Mouse (Mus musculus) urinary bladder, adult 18-20 months (tissue): ENCODE results near the gene Mecom.
A peak's percentile ranks its signal among the peaks of the same experiment; 100 is the strongest.

Source experiments
- DNase-seq, 2 experiments: peaks; one replicate each; pipeline ENCODE4 v3.0.0; 2022; ENCODE audit warnings: low spot score in 2 of 2, mixed read lengths in 2 of 2

Mecom gene

GRCm38 (mm10) chr3:30104515-30105098 is 443.2 kb downstream of the Mecom start:
- no peak for DNase-seq

DNA sequence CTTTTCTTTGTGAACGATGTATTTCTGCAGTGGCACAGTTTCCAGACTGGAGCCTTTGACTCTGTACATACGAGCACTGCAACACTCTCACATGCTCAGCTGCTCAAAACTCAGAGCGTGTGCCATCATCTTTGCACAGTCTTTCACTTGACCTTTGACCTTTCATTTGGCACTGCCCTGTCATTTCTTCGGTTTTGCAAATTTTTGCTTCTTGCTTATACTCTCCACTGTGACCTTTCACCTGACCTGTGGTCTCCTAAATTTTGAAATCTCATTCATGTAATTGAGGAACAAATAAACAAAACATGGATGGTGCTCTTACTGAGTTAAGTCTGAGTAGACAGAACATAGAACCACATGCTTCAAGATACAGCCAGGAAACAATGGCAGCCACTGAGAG is 446.7 kb downstream of the Mecom start:
- no peak for DNase-seq

DNA sequence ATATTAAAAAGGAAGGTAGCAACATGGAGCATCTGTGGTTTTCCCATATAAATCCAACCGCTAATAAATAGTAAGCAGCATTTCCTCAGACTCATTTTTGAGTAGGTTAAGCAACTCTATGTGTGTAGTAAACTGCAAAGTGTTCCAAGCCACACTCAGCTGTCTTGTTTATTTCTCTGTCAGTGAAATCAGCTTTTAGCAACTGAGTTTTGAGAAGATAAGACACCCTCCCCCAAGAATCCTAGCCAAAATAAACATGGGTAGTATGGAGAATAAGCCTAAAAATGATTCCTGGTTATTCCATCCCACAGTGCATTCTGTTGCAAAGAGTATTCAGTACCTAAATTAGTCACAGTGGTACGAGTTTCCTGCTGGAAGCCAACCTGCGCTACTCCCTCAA is 450.1 kb downstream of the Mecom start:
- no peak for DNase-seq

DNA sequence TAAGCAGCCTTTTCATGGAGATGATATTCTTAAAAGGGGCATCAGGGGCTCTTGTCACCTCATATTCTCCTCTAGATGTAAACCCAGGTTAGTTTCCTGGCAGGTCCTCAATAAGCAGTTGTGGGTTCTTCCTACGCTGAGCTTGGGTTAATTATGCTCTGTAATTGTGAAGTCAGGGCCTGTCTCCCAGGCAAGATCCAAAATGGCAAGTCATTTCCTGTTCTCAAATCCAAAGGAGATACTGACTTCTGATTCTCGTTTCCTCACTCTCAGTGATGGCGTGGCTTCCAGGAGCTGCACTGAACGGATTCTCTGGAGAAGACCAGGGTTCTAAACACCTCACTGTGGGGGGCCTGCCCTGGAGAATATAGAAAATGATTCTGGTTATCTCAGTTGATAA is 450.7 kb downstream of the Mecom start:
- no peak for DNase-seq

DNA sequence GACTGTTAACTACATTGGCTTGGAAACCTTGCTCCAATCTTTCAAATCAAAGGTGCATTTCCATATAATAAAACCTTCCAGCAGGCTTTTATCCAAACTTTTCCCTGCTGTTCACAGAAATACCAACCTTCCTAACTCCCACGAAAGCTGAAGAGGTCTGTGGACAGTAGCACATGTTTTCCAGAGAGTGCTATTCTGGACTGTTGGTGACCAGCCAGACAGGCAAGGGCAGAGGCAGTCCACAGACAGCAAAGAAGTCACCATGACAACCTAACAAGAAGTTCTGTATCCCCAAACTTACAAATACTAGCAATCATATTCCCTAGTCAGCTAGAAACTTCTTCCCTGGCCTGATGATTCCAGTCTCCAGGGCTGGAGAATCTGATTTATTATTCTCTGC is 454.8 kb downstream of the Mecom start:
- no peak for DNase-seq

GRCm38 (mm10) chr3:30092481-30092880 is 455.3 kb downstream of the Mecom start:
- DNase-seq, result no peak

- DNase-seq, result no peak
Observed at GRCm38 (mm10) chr3:30091860-30092259, 455.9 kb downstream of the Mecom start.

- no peak for DNase-seq
Observed at GRCm38 (mm10) chr3:30091401-30091800, 456.4 kb downstream of the Mecom start.

DNA sequence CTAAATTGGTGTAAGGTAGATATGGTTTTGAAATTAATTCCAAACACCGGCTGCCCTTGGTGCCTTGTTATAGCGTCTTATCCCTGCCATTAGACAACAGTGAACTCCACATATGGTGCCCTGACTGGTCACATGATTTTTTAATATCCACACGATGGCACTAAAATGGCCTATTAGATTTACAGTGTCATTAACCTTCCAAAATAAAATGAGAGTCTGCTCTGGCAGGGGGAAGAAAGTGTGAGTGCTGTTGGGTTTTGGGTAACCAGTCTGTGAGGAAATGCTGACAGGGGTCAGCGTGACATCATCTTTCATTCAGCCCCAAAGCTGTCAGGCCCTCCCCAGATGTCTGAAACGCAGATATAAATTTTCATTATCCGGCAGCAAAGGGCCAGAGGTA is 461.7 kb downstream of the Mecom start:
- DNase-seq, result no peak

GRCm38 (mm10) chr3:30083842-30084241 is 464.0 kb downstream of the Mecom start:
- no peak for DNase-seq

- DNase-seq, result no peak
Observed at GRCm38 (mm10) chr3:30083268-30083667, 464.5 kb downstream of the Mecom start.

DNA sequence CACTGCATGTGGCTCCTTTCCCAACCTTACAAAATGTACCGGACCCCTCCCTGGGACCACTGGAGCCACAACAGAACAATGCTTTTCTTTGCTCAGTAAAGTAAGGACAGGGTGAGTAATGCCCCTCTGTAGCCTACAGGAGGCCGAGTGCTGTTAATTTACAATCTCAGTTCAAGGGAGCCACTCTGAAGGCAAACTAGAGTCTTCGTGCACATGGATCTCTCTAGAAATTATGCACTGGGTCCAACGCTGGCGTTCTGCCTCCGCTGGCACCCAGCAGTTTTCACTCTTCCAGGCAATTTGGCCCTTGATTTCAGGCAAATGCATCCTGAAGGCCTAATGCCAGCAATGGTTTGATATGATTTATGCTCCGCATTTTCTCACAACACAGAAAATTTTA is 467.0 kb downstream of the Mecom start:
- DNase-seq, result no peak

GRCm38 (mm10) chr3:30076522-30076921 is 471.3 kb downstream of the Mecom start:
- DNase-seq, result no peak

- DNase-seq, result no peak
Observed at GRCm38 (mm10) chr3:30071271-30071670, 476.5 kb downstream of the Mecom start.

DNA sequence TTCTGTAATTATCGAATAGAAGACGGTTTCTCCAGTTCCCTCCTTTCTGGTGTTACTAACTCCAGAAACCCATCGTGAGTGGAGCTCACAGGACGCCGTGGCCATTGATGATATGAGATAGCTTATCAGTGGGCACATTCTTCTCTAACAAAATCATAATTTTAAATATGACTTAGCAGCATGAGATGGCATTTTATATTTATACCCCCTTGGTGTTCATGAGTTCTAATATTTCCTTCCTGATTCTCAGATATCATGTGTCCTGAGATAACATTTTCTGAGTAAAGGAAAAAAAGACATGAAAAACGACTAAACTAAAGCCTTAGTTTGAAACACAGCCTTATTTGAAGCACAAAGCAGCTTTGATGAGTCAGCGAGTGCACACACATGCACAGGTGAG is 481.3 kb downstream of the Mecom start:
- DNase-seq, result no peak

- DNase-seq, result no peak
Observed at GRCm38 (mm10) chr3:30060058-30060457, 487.8 kb downstream of the Mecom start.

DNA sequence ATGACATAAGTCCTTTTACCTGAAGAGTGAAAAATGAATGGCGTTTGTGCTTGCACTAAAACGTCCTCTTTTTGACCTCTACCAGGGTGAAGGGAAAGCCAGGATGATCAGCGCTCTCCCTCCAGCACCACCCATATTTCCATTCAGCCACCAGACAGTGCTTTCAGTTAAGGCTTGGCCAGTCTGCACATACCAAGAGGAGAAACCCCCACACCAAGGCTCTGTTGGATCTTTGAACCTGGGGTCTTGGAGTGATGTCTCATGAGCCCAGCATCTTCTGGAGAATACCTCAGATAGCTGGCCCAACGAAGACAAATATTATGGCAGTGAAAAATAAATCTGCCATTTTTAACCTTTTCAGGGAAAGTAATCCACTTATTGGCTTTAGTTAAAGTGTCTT is 488.2 kb downstream of the Mecom start:
- no peak for DNase-seq

- no peak for DNase-seq
Observed at GRCm38 (mm10) chr3:30051287-30051686, 496.5 kb downstream of the Mecom start.

- peak in 1 of 2 experiments; percentile 34 for DNase-seq
Observed at GRCm38 (mm10) chr3:30050795-30051194, 497.0 kb downstream of the Mecom start.

- DNase-seq, result peak in 1 of 2 experiments; percentile 13
Observed at GRCm38 (mm10) chr3:30048792-30049191, 499.0 kb downstream of the Mecom start.

- peak in 1 of 2 experiments; percentile 6 for DNase-seq
Observed at GRCm38 (mm10) chr3:30048157-30048556, 499.7 kb downstream of the Mecom start.

DNA sequence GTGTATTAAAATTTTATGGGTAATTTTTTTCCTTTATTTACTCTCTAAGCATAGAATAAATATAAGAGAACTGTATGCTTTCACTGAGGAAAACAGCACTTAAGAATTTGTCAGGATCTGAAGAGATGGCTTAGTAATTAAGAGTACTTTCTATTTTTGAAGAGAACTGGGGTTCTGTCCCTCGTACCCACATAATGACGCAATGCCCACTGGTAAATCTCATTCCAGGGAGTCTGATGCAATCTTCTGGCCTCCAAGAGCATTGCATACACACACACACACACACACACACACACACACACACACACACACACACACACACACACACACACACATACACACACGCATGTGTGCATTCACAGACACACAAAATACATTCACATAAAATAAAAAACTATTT is 504.3 kb downstream of the Mecom start:
- no peak for DNase-seq

GRCm38 (mm10) chr3:30038545-30038944 is 509.3 kb downstream of the Mecom start:
- no peak for DNase-seq

GRCm38 (mm10) chr3:30019961-30020360 is 527.8 kb downstream of the Mecom start:
- no peak for DNase-seq
